Mouse (Mus musculus) brain, embryonic 14.5 days (tissue): ENCODE measurements around the gene C1qc. TPM values are rescaled to one million over a fixed set of nuclear protein-coding genes. Genes with fewer than 3 reads are reported as not detected.

Experiments
- DNase-seq: peaks from one replicate; pipeline ENCODE4 v3.0.0-alpha.2; 2011; ENCODE audit warnings: low read depth
- CTCF ChIP-seq: fragments of 200-500 bp; IDR thresholded peaks from 2 replicates; pipeline ENCODE4 v1.5.1; 2012; ENCODE audit warnings: inconsistent platforms, mild to moderate bottlenecking, moderate library complexity, borderline replicate concordance; ENCODE audit not compliant: insufficient read depth, insufficient read length; ENCODE audit errors: extremely low read depth
- POLR2A ChIP-seq: fragments of 200-500 bp; IDR thresholded peaks from 2 replicates; pipeline ENCODE4 v1.6.1; 2012; ENCODE audit warnings: mild to moderate bottlenecking, inconsistent platforms, borderline replicate concordance; ENCODE audit not compliant: poor library complexity, insufficient read depth, insufficient read length, severe bottlenecking; ENCODE audit errors: extremely low read depth
- polyA plus RNA-seq: library from polyadenylated mRNA; depleted of rRNA; stranded (reverse); fragments of >200 nt; gene quantifications from 2 replicates; pipeline ENCODE4 v1.2.3, GENCODE M21; 2012; rRNA removed

Gene C1qc
- polyA plus RNA-seq, 1 experiment: 19.5 TPM

DNA sequence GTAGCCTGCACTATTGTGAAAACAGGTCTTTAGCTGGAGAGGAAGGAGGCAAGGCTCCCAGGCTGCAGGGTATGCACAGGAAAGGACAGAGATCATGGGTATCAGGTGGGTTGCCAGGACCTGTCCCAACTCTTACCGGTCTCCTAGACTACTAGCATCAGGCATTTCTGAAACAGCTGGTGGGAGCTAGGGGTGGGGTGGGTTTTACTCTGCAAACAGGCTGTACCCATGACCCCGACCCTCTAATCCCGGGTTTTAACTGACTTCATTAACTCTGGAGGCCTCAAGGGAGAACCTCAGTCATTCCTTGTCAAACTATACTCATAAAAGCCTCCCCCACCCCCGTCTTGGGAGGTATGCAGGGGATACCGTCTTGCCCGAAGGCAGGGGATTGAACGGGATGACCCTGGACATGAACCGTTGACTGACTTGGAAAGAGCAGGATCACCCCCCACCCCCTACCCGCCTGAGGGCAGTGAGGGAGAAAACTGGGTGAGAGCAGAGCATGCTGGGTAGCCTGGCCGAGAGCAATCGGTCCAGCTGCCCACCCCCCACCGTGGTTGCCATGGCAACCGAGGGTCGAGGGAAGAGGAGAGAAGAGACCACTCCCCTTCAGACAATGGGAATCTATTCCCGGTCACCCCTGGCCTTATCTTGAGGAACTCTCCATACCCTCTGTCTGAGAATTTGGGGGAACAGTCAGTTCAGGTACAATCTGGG is 28.0 kb downstream of the C1qc start:
- peak; percentile 88 for DNase-seq
- no peak for TF ChIP-seq POLR2A
- no peak for TF ChIP-seq CTCF

DNA sequence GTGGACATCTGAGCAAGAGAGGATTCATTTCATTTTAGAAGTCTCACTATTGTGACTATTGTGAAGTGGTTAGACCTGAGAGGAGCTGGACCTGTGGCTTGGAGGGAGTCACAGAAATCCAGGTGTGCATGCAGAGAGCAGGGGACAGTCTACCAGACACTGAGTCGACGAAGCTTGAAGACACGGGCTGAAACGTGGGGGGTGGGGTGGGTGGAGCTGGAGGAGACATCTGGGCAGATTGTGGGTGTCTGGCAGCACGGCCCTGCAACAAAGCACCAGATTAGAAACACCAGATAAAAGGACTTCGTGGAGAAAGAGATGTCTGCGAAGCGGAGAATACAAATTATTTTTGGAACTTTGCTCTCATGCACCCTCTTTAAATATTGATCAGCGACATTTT is 29.3 kb downstream of the C1qc start:
- TF ChIP-seq CTCF (no peak), POLR2A (no peak)
- no peak for DNase-seq

DNA sequence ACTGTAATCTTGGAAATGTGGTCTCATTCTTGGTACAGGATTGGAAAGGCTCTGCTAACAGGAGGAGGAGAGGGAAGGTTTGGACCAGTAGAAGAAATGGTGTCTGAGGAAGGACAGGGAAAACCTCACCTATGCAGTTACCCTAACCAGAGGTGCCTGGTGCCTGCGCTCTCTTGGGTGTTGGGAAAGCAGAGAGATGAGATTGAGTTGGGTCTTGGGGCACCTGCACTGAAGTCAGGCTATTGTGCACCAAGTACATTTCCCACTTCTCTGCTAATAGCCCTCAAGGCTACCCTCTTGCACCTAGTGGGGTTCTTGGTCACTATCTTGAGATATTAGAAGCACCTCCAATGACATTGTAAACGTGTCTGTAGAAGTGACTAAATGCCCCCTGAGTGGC is 30.5 kb downstream of the C1qc start:
- no peak for DNase-seq

GRCm38 (mm10) chr4:136861806-136862205 is 31.1 kb downstream of the C1qc start:
- no peak for TF ChIP-seq POLR2A
- no peak for TF ChIP-seq CTCF
- DNase-seq: peak; percentile 84

More for the DNA sequence above, 30.5 kb downstream of the C1qc start:
- TF ChIP-seq CTCF: no peak
- no peak for TF ChIP-seq POLR2A

DNA sequence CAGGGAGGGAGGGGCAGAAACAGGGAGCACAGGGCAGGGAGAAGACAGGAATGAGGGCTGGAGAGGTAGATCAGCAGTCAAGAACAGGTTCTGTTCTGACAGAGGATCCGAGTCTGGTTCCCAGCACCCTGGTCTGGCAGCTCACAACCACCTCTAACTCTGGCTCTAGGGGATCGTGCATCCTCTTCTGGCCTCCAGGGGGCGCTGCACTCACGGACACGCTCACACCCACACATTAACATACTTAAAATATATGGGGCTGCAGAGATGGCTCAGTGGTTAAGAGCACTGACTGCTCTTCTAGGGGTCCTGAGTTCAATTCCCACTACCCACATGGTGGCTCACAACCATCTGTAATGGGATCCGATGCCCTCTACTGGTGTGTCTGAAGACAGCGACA is 32.8 kb downstream of the C1qc start:
- TF ChIP-seq CTCF (peak; percentile 40; the same call in 1 of the 2 replicates), POLR2A (no peak)
- no peak for DNase-seq

DNA sequence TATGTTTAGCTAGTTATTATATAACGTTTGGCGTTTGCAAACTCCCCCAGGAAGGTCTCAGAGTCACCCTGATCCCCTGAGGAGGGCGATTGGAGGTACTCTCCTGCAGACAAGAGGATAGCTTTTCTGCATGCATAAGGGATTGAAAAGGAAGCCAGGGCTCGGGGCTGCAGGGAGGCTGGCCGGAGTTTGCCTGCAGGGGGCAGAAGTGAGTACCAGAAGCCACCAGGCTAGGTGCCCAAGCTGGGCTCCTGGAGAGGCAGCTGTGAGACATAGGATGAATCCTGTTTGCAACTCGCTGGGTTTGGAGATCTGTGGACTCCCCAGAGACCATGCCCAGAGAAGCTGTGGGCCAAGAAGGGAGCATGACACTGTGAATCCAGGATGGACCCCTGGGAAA is 37.8 kb downstream of the C1qc start:
- peak; percentile 52 for TF ChIP-seq CTCF
- TF ChIP-seq POLR2A: no peak
- DNase-seq: no peak

DNA sequence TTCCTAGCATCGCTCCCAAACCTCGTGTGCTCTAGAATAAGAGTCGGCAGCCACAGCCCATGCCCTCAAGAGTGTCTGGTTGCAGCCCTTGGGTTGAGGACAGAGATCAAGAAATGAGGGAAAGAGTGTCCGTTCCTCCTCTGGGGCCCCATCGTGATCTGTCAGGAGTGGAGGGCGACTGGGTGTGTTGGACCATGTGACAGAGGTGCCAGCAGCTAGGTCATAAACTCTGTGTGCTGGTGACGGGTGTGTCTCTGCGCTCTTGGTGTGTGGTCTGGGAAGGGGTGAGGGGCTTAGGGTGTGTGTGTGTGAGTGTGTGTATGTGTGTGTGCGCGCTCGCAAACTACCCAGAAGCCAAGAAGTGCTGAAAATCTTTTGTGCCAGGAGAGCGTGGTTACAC is 39.9 kb downstream of the C1qc start:
- DNase-seq: no peak
- no peak for TF ChIP-seq CTCF
- TF ChIP-seq POLR2A: no peak

DNA sequence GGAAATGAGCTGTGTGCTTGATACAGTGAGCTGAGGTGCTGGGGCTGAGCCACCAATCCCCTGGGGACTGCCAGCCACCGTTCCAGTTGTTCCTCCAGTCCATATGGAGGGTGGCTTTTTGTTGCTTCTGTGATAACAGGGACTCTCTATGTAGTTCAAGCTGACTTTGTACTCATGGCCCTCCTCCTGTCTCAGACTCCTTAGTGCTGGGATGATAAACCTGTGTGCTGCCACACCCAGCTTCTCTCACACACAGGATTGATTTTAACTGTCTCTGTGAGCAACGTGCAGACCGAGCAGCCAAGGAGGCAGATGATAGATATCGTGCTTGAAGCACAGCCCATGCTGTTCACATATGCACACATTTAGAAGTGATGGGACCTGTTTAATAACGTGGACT is 40.7 kb downstream of the C1qc start:
- no peak for DNase-seq
- no peak for TF ChIP-seq POLR2A

DNA sequence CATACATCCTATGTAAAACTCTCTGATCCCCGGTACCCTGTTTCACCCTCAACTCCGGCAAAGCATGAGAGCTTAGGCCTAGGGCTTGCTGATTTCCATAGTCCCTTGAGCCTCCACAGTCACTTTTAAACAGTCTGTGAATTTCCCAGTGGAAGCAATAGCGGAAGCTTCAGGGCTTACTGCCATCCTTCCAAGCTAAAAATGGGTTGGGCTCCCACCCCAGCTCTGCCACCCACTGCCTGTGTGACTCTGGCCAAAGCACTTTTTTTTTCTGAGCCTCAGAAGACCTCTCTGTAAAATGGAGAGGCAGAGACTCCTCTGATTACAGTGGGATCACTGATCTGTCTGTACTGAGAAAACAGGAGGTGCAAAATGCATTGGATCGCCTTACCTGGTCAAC is 44.3 kb downstream of the C1qc start:
- no peak for TF ChIP-seq POLR2A
- TF ChIP-seq CTCF: no peak
- no peak for DNase-seq

DNA sequence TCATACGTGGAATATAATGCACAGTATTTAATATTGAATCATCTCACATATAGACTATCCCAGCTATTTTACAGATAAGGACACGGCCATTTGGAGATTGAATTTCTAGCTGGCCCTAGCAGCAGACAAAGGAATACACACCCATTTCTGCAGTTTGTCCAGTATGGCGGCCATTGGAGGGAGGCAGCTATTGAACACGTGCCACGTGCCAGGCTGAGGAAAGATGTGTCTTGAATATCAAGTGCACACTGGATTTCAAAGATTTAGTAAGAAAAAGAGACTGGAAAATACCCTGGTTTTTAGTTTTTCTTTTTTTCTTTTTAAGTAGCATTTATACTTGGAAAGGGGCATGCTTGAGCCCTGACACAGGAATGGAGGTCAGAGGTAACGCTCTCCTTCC is 45.7 kb downstream of the C1qc start:
- DNase-seq: peak; percentile 61
- TF ChIP-seq CTCF (no peak), POLR2A (no peak)

DNA sequence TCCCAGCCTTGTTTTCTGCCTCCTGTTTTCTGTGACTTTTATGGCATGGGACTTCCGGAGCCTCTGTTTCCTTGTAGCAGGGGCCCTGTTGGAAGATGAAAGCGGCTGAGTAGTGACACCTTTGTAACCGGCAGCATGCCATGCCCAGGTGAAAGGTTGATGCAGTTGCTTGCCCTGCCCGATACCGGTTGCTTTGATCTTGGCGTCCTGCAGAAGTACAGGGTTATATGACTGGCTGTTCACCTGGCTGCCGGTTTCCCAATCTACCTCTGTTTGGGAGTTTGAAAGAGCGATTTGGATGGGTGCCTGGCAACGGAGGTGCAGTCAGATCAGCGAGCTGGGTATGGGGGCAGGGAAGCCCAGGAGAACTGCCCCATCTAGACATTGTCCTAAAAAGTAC is 50.1 kb downstream of the C1qc start:
- TF ChIP-seq POLR2A (no peak), CTCF (no peak)

DNA sequence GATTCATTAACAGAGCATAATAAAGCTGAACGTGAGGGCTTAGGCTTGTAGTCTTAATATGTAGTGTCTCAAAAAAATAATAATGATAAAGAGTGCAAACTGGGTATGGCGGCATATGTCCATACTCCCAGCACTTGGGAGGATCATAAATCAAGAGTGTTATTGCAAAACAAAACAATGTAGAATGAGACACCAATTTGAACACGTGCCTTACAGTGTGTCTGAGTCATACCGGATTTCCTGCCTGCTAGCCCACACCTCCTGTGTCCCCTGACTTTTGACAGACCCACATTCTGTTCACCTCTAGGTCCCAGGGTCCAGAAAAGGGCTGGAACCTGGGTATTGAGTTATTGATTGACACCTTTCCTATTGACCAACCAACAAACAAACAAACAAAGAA is 50.8 kb downstream of the C1qc start:
- TF ChIP-seq POLR2A: no peak
- DNase-seq: no peak

More for the DNA sequence above, 50.1 kb downstream of the C1qc start:
- no peak for DNase-seq

DNA sequence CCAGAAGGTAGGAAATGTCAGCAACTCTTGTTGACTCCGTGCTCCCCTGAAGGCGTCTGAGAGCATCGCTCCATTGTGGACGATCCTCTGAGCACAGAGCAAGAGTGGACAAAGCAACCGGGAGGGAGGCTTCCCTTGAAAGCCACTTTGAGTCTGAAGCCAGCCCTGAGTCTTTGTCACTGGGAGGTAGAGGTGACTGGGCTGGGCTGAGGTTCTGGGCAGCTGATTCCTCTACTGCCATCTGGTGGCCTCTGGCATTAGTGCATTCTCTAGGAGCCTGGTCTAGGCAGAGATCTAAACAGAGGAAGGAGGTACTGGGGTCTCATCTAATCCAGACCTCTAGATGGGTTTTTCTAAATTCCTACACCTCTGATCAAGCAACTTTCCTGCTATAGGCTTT is 51.8 kb downstream of the C1qc start:
- TF ChIP-seq CTCF (peak; percentile 89), POLR2A (no peak)
- peak; percentile 91 for DNase-seq

Other genes with a start within 250 kb of the C1qc start
- 110 and 141 TPM in 2 replicates for gene Ephb2, start 57.1 kb downstream of the C1qc start, polyA plus RNA-seq
- 27.5 and 30.5 TPM in 2 replicates for gene C1qb, start 6.9 kb downstream of the C1qc start, polyA plus RNA-seq
- 14.2 and 14.9 TPM in 2 replicates for gene C1qa, start 5.7 kb upstream of the C1qc start, polyA plus RNA-seq
- 28.5 and 33.9 TPM in 2 replicates for gene Epha8, start 63.8 kb upstream of the C1qc start, polyA plus RNA-seq
- gene Zbtb40, start 155.7 kb upstream of the C1qc start, polyA plus RNA-seq: 8.5 and 12.5 TPM in 2 replicates